Mouse (Mus musculus) limb, embryonic 14.5 days (tissue): ENCODE results near the gene Nacc1. TPM values are rescaled to one million over a fixed set of nuclear protein-coding genes. Genes with fewer than 3 reads are reported as not detected.

Source experiments
- ATAC-seq: fragments of 200-750 bp; cut with Nextera tagmentation; 2 replicates; pipeline ENCODE4 v1.8.0; 2017; ENCODE audit warnings: low read depth, moderate number of reproducible peaks, moderate TSS enrichment; ENCODE audit not compliant: low FRiP score
- DNase-seq: peaks from one replicate; pipeline ENCODE4 v3.0.0-alpha.2; 2015; ENCODE audit warnings: low spot score
- H3K27ac ChIP-seq: fragments of 300-500 bp; sonication (generic); replicated peaks from 2 replicates; pipeline ENCODE4 v1.5.1; 2014; ENCODE audit warnings: low read depth, mild to moderate bottlenecking, low read length, moderate library complexity, mixed read lengths
- H3K27me3 ChIP-seq: fragments of 300-500 bp; sonication (generic); 2 replicates; pipeline ENCODE4 v1.6.1; 2014; ENCODE audit warnings: low read length, mixed read lengths; ENCODE audit not compliant: control insufficient read depth, insufficient read depth
- H3K36me3 ChIP-seq: fragments of 300-500 bp; sonication (generic); 2 replicates; pipeline ENCODE4 v1.6.1; 2014; ENCODE audit warnings: mild to moderate bottlenecking, low read length, moderate library complexity, mixed read lengths; ENCODE audit not compliant: control insufficient read depth, insufficient read depth
- H3K4me1 ChIP-seq: fragments of 300-500 bp; sonication (generic); 2 replicates; pipeline ENCODE4 v1.6.1; 2014; ENCODE audit warnings: antibody characterized with exemption, low read length, mixed read lengths; ENCODE audit not compliant: control insufficient read depth, insufficient read depth
- H3K4me2 ChIP-seq: fragments of 300-500 bp; sonication (generic); replicated peaks from 2 replicates; pipeline ENCODE4 v1.6.1; 2014; ENCODE audit warnings: low read depth, mild to moderate bottlenecking, low read length, moderate library complexity; ENCODE audit not compliant: severe bottlenecking
- H3K4me3 ChIP-seq: fragments of 300-500 bp; sonication (generic); replicated peaks from 2 replicates; pipeline ENCODE4 v1.5.1; 2014; ENCODE audit warnings: low read length
- H3K9ac ChIP-seq: fragments of 300-500 bp; sonication (generic); 2 replicates; pipeline ENCODE4 v1.6.1; 2014; ENCODE audit warnings: mild to moderate bottlenecking, low read depth, low read length, moderate library complexity; ENCODE audit not compliant: severe bottlenecking
- H3K9me3 ChIP-seq: fragments of 300-500 bp; sonication (generic); 2 replicates; pipeline ENCODE4 v1.6.1; 2016; ENCODE audit warnings: low read length; ENCODE audit not compliant: control insufficient read depth
- POLR2A ChIP-seq: fragments of 200-500 bp; IDR thresholded peaks from 2 replicates; pipeline ENCODE4 v1.8.0; 2012; ENCODE audit warnings: inconsistent platforms, mild to moderate bottlenecking, moderate library complexity, borderline replicate concordance; ENCODE audit not compliant: insufficient read depth, insufficient read length; ENCODE audit errors: extremely low read depth
- WGBS: fragments of 180-500 bp; shearing (Covaris S2); extraction: QIAGEN DNeasy Blood & Tissue Kit; methylation state at CpG from one replicate; pipeline ENCODE4 v1.1.7; 2014; 5-methylcytosine and 5-hydroxymethylcytosine counted together
- polyA plus RNA-seq, 2 experiments: library from polyadenylated mRNA; depleted of rRNA in 1 of 2; stranded (reverse) in 1 of 2; unstranded in 1 of 2; fragments of >200 nt; fragmentation: Nextera tagmentation in 1 of 2; extraction: Ambion mirVana in 1 of 2; gene quantifications; 2 replicates each; pipeline versions ENCODE4 v1.2.1 to v1.2.3; 2012 to 2014

Nacc1 gene
- polyA plus RNA-seq, 2 experiments: 18.5 to 68.8 TPM

DNA sequence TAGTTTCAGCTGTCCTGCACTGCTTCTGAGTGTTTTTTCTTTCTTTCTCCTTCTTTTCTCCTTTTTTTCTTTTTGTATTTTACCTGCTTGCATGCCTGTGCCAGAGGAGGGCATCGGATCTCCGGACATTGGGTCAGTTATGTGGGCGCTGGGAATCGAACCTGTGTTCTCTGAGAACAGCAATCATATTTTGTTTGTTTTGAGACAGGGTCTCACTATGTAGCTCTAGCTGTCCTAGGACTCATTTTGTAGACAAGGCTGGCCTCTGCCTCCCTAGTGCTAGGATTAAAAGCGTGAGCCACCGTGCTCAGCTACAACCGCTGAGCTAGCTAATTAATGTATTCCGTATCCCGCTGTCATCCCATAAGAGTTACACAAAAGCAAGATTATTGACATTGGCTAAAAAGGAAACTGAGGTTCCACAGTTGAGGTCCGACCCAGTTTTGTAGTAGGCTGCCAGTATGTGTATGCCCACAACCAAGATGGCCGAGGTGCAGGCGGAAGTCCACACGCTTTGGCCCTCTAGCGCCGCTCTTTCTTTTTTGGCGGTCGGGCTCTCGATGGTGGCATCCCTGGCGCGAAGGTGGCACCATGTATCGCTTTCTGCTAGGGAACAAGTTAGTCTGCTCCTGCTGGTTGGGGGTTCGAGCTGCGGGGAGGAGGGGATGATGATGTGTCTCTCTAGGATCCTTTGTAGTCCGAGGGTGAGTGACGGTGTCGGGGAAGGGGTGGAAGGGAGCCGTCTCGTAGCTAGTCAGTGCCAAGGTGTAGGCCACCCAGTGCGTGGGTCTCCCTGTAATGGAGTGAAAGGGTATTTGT, 22.9 kb downstream of the Nacc1 start:
- peak; percentile 18; the same call in 1 of the 2 replicates for ATAC-seq

GRCm38 (mm10) chr8:84663483-84664327, 24.0 kb downstream of the Nacc1 start:
- WGBS: 2% methylated on average over 43 of the region's 43 CpGs

More for the DNA sequence above, 22.9 kb downstream of the Nacc1 start:
- Histone ChIP-seq H3K27ac (peak overlapping the region; percentile 91), H3K27me3 (no peaks in the 10 kb centered on the region), H3K4me1 (peaks cover 26% of the 10 kb centered on the region), H3K4me3 (peak overlapping the region; percentile 66), H3K9ac (peak overlapping the region; percentile 70), H3K4me2 (peak overlapping the region; percentile 81), H3K9me3 (no peaks in the 10 kb centered on the region), H3K36me3 (peaks cover 11% of the 10 kb centered on the region; the same call in 1 of the 2 replicates)
- DNase-seq: peak; percentile 83
- WGBS: under 1% methylated on average over 29 of the region's 29 CpGs
- peak; percentile 70; the same call in 1 of the 2 replicates for TF ChIP-seq POLR2A

DNA sequence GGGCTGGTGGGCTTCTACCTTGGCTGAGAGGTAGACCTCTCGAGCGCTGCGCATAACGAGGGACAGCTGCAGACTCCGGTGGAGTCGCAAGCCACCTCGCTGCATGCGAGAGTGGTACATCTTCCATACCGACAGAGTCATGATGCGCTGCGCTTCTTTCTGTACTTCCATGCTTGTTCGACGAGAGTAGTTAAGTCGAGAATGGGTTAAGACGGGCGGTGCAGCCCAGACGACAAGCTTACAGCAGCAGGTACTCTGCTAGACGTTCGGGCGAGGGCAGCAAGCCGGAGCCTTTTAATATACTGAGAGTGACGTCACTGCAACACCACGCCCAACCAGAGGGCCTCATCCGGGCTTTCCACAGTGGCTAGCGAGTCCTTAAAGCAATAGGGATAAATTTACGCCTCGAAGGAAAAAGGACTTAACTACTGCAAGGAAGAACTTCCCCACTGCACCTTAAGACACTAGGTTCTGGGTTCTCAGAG, 25.0 kb downstream of the Nacc1 start, which contains the start of gene Ier2:
Gene Ier2 (minus strand): TSS at position 272 of the 485 bp plus-strand sequence.
- Histone ChIP-seq H3K4me1 (peaks cover 33% of the 10 kb centered on the region), H3K27ac (peak within 1 kb of the TSS; percentile 91), H3K9me3 (no peaks in the 10 kb centered on the region), H3K4me2 (peak within 1 kb of the TSS; percentile 81), H3K27me3 (no peaks in the 10 kb centered on the region), H3K9ac (peak within 1 kb of the TSS; percentile 89), H3K36me3 (no peaks in the 10 kb centered on the region; the same call in 1 of the 2 replicates), H3K4me3 (peak within 1 kb of the TSS; percentile 66)
- peak; percentile 99; the same call in 1 of the 2 replicates for TF ChIP-seq POLR2A
- peak; percentile 97 for DNase-seq
- peak; percentile 82 for ATAC-seq
- WGBS: under 1% methylated on average over 27 of the region's 27 CpGs

More at GRCm38 (mm10) chr8:84663483-84664327, 24.0 kb downstream of the Nacc1 start:
- Histone ChIP-seq H3K4me3 (peak overlapping the region; percentile 66), H3K27me3 (no peaks in the 10 kb centered on the region), H3K27ac (peak overlapping the region; percentile 91), H3K4me2 (peak overlapping the region; percentile 81), H3K9ac (peak overlapping the region; percentile 70), H3K4me1 (peaks cover 29% of the 10 kb centered on the region), H3K36me3 (peaks cover 7% of the 10 kb centered on the region; the same call in 1 of the 2 replicates), H3K9me3 (no peaks in the 10 kb centered on the region)
- ATAC-seq (peak; percentile 85), DNase-seq (peak; percentile 99)
- peak; percentile 62; the same call in 1 of the 2 replicates for TF ChIP-seq POLR2A

DNA sequence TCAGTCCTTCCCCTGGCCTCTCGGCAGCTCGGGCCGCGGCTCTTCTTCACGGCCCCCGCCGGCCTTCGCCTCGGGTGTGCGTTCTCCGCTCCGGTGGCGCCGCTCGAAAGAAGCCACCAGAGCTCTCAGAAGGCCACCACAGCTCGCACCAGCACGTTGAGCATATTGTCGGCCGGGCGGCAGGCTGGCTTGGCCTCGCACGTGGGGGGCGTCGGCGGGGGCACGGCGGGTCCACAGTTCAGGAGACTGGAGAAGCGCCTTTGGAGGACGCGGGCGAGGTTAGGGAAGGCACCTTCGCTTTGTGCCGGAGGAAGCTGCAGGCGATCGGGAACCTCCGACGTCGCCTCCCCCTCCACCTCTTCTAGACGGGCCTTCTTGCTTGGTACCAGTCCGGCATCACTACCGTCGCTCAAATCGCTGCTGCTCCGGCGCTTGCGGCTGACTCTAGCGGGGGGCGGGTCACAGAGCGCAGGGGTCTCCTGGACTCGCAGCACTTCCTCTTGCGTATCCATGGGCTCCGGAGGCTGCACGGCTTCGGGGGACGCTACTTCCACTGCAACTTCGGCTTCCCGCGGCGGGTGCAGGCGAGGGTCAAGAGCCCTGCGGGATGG, 25.6 kb downstream of the Nacc1 start:
- H3K4me2 ChIP-seq: peak overlapping the region; percentile 81
- no peak for ATAC-seq
- 0 out of 2 replicates have a peak, but pooled peaks have one; percentile 10 for TF ChIP-seq POLR2A
- under 1% methylated on average over 61 of the region's 61 CpGs for WGBS
- H3K4me1 ChIP-seq: peaks cover 39% of the 10 kb centered on the region
- H3K36me3 ChIP-seq: no peaks in the 10 kb centered on the region
- H3K9ac ChIP-seq: peak overlapping the region; percentile 89
- no peak for DNase-seq
- peak overlapping the region; percentile 91 for H3K27ac ChIP-seq
- peak overlapping the region; percentile 66 for H3K4me3 ChIP-seq
- H3K27me3 ChIP-seq: no peaks in the 10 kb centered on the region
- H3K9me3 ChIP-seq: no peaks in the 10 kb centered on the region
